Mouse (Mus musculus) limb, embryonic 13.5 days (tissue): ENCODE measurements around the gene 3110082I17Rik. TPM values are rescaled to one million over a fixed set of nuclear protein-coding genes. Genes with fewer than 3 reads are reported as not detected.
A peak's percentile ranks its signal among the peaks of the same experiment; 100 is the strongest.

Experiments
- ATAC-seq: fragments of 200-750 bp; cut with Nextera tagmentation; 2 replicates; pipeline ENCODE4 v1.8.0; 2017; ENCODE audit warnings: low read depth, moderate number of reproducible peaks, moderate TSS enrichment; ENCODE audit not compliant: low FRiP score
- H3K27ac ChIP-seq: fragments of 300-500 bp; sonication (generic); 2 replicates; pipeline ENCODE4 v1.5.1; 2015; ENCODE audit warnings: inconsistent platforms, mild to moderate bottlenecking, moderate library complexity
- H3K27me3 ChIP-seq: fragments of 300-500 bp; sonication (generic); 2 replicates; pipeline ENCODE4 v1.6.1; 2015; ENCODE audit warnings: mild to moderate bottlenecking, inconsistent platforms
- H3K36me3 ChIP-seq: fragments of 300-500 bp; sonication (generic); 2 replicates; pipeline ENCODE4 v1.6.1; 2015; ENCODE audit warnings: inconsistent platforms, mild to moderate bottlenecking, moderate library complexity
- H3K4me1 ChIP-seq: fragments of 300-500 bp; sonication (generic); 2 replicates; pipeline ENCODE4 v1.6.1; 2015; ENCODE audit warnings: inconsistent platforms
- H3K4me2 ChIP-seq: fragments of 300-500 bp; sonication (generic); replicated peaks from 2 replicates; pipeline ENCODE4 v1.6.1; 2015; ENCODE audit warnings: inconsistent platforms, mild to moderate bottlenecking, moderate library complexity
- H3K4me3 ChIP-seq: fragments of 300-500 bp; sonication (generic); 2 replicates; pipeline ENCODE4 v1.5.1; 2015; ENCODE audit warnings: moderate library complexity, mild to moderate bottlenecking, inconsistent platforms
- H3K9ac ChIP-seq: fragments of 300-500 bp; sonication (generic); 2 replicates; pipeline ENCODE4 v1.6.1; 2015; ENCODE audit warnings: mild to moderate bottlenecking, inconsistent platforms
- H3K9me3 ChIP-seq: fragments of 300-500 bp; sonication (generic); 2 replicates; pipeline ENCODE4 v1.6.1; 2016; ENCODE audit warnings: inconsistent platforms
- WGBS: fragments of 180-500 bp; shearing (Covaris S2); methylation state at CpG from one replicate; pipeline ENCODE4 v1.1.7; 2015; 5-methylcytosine and 5-hydroxymethylcytosine counted together
- polyA plus RNA-seq: library from polyadenylated mRNA; unstranded; fragments of >200 nt; fragmentation: Nextera tagmentation; extraction: Ambion mirVana; gene quantifications from 2 replicates; pipeline ENCODE4 v1.2.1, GENCODE M21; 2015

The 3110082I17Rik gene
- polyA plus RNA-seq, 1 experiment from 2014 or later: 32.6 TPM

DNA sequence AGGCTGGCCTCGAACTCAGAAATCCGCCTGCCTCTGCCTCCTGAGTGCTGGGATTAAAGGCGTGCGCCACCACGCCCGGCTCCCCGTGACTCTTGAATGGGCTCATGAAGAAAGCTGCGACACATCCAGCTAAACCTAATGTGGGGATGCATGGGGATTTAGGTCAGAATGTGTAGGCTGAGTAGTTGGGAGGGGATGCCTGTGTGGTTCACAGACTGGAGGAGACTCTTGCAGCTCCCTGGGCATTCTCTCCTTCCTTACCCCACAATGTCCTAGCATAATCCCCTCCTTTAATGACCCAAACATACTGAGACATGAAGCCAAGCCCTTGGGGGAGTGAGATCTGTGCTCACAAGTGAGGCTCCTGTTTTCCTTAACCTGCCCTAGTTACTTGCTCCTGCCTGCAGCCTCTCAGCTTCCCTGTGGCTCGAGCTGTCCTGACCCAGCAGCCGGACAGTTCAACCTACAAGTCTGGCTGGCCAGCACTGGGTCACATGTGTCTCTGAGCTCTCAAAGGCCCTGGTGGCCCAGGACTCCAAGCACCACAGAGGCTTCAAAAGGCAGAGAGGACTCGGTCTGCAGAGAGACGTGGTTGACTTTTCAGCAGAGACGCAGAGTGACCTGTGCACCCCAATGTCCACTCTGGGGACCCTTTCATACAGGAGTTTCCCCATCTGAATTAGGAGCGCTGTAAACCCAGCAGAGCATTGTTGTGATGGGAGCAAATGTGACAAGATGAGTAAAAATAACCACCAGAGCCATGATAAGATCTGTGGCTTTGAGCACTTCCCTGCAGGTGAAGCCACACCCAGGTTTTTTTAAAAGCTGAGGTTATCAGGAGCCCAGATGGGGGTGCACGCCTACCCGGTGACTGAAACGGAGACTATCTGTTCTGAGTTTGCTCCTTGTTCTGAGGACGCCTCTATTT, 78.5 kb downstream of the 3110082I17Rik start:
- Histone ChIP-seq H3K27me3 (no peaks in the 10 kb centered on the region), H3K27ac (no peak overlapping the region), H3K4me2 (peak overlapping the region; percentile 14; the same call in 1 of the 2 replicates), H3K4me1 (peaks cover 43% of the 10 kb centered on the region), H3K4me3 (peak overlapping the region; percentile 8; the same call in 1 of the 2 replicates), H3K36me3 (no peaks in the 10 kb centered on the region), H3K9ac (peak overlapping the region; percentile 6; the same call in 1 of the 2 replicates), H3K9me3 (no peaks in the 10 kb centered on the region)
- no peak for ATAC-seq
- 84% methylated on average over 18 of the region's 18 CpGs for WGBS

DNA sequence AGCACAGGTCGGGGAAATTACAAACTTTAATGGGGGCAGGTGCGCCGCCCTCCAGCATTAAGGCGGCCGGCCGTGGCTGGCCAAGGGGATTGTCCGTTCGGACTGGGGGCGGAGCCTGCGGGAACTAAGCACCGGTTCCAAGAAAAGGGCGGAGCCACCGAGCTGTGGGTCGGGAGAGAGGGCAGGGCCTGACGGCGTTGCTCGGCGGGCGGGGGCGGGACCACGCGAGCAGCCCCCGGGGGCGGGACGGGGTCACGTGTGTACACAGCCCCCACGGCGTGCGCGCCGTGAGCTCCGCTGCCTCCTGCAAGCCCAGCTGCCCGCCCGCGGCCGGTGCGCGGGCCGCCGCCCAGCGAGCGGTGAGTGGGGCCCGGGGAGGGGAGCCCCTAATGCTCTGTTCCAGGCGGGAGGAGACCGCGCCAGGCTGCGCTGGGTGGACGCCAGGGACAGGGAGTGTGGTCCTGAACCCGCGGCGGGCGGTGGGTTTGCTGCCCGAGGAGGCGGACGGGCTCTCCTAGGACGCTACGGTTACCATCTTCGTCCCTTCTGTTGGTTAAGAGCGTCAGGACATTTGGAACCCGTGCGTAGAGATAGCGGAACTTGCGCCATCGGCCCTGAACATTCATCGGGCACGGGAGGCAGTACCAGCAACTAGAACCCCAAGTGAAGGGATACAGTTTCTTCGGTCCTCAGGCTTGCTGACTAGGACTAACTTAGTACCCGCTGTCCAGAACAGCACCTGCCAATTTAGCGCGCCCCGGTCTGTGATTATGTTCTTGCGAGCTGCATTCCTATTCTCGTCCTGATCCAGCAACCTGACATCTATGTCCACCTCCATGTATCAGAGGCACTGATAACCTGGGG, 79.7 kb downstream of the 3110082I17Rik start:
- Histone ChIP-seq H3K4me1 (peaks cover 42% of the 10 kb centered on the region), H3K4me3 (peak overlapping the region; percentile 66), H3K27ac (no peak overlapping the region; the same call in 1 of the 2 replicates), H3K9ac (peak overlapping the region; percentile 72), H3K27me3 (no peaks in the 10 kb centered on the region), H3K4me2 (peak overlapping the region; percentile 92), H3K9me3 (no peaks in the 10 kb centered on the region), H3K36me3 (no peaks in the 10 kb centered on the region)
- WGBS: under 1% methylated on average over 73 of the region's 73 CpGs
- ATAC-seq: peak; percentile 86

DNA sequence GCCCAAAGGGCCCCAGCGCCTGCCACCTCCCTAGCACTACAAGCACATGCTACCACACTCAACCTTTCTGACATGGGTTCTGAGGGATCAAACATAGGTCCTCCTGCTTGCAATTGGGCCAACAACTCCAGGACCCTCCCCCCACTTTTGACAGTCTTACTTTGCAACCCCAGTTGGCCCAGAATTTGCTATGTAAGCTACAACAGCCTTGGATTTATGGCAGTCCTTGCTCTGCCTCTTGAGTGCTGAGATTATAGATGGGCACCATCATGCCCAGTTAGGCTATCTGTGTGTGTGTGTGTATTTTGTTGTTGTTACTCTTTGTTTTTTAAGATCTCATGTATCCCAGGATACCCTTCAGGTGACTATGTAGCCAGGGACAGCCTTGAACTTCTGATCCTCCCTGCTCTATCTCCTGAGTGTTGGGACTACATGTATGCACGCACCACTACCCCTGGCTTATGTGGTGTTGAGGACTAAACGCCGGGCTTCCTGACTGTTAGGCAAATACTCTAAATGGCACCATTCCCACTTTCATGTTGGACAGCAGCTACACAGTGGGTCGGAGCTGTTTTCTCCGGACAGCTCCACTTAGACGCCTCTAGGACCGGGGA, 80.4 kb downstream of the 3110082I17Rik start:
- no peak for ATAC-seq
- H3K27me3 ChIP-seq: no peaks in the 10 kb centered on the region
- 27% methylated on average over 8 of the region's 8 CpGs for WGBS
- H3K36me3 ChIP-seq: no peaks in the 10 kb centered on the region
- peaks cover 42% of the 10 kb centered on the region for H3K4me1 ChIP-seq
- H3K9me3 ChIP-seq: no peaks in the 10 kb centered on the region
- H3K4me2 ChIP-seq: peak overlapping the region; percentile 92
- peak overlapping the region; percentile 66 for H3K4me3 ChIP-seq
- H3K27ac ChIP-seq: no peak overlapping the region
- H3K9ac ChIP-seq: peak overlapping the region; percentile 72; the same call in 1 of the 2 replicates

DNA sequence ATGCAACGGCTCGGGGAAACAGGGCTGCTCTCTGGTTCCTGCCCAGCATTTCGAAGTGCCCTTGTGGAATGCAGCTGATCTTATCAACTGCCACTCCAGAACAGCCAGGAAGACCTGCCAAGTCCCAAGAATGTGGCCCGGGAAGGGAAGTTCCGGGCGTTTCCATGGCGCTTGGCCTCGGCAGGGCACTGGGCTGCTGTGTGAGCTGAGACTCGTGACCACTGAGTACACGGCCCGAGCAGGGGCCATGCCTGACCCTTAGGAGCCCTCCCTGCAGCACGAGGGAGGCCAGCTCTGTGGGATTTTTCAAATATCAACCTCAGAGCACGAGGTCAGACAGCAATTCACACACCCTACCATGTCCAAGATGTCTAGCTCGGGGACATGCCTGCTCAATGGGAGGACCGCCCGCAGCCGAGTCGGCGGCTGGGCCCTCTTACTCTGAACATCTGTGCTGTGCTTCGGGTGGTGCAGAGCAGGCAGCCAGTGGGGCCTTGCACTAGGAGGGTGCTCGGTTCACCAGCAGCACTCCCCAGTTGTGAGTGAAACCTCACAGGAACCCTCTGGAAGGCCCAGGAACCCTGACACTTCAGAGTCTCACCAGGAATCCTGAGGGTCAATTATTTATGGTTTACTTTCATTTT, 81.2 kb downstream of the 3110082I17Rik start:
- H3K9ac ChIP-seq: no peak overlapping the region
- no peak for ATAC-seq
- H3K27ac ChIP-seq: peak overlapping the region; percentile 52; the same call in 1 of the 2 replicates
- 49% methylated on average over 21 of the region's 21 CpGs for WGBS
- no peaks in the 10 kb centered on the region for H3K36me3 ChIP-seq
- no peaks in the 10 kb centered on the region for H3K27me3 ChIP-seq
- peaks cover 42% of the 10 kb centered on the region for H3K4me1 ChIP-seq
- H3K4me3 ChIP-seq: no peak overlapping the region
- H3K4me2 ChIP-seq: peak overlapping the region; percentile 92; the same call in 1 of the 2 replicates
- no peaks in the 10 kb centered on the region for H3K9me3 ChIP-seq

DNA sequence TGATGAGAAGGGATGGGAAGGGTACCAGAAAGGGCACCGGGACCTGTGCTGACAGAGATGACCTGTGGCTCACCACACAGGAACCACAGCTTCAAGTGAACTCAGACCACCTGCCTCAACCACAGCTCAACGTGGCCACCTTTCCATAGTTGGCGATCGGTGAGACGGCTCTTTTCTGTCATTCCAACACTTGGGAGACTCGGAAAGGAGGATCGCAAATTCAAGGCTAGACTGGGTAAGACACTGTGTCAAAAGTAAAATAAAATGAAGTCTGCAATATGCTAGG, 82.1 kb downstream of the 3110082I17Rik start:
- peaks cover 42% of the 10 kb centered on the region for H3K4me1 ChIP-seq
- 87% methylated on average over 7 of the region's 7 CpGs for WGBS
- no peaks in the 10 kb centered on the region for H3K9me3 ChIP-seq
- H3K4me2 ChIP-seq: no peak overlapping the region
- H3K36me3 ChIP-seq: no peaks in the 10 kb centered on the region
- H3K27ac ChIP-seq: no peak overlapping the region
- H3K4me3 ChIP-seq: no peak overlapping the region
- no peak overlapping the region for H3K9ac ChIP-seq
- ATAC-seq: no peak
- no peaks in the 10 kb centered on the region for H3K27me3 ChIP-seq

DNA sequence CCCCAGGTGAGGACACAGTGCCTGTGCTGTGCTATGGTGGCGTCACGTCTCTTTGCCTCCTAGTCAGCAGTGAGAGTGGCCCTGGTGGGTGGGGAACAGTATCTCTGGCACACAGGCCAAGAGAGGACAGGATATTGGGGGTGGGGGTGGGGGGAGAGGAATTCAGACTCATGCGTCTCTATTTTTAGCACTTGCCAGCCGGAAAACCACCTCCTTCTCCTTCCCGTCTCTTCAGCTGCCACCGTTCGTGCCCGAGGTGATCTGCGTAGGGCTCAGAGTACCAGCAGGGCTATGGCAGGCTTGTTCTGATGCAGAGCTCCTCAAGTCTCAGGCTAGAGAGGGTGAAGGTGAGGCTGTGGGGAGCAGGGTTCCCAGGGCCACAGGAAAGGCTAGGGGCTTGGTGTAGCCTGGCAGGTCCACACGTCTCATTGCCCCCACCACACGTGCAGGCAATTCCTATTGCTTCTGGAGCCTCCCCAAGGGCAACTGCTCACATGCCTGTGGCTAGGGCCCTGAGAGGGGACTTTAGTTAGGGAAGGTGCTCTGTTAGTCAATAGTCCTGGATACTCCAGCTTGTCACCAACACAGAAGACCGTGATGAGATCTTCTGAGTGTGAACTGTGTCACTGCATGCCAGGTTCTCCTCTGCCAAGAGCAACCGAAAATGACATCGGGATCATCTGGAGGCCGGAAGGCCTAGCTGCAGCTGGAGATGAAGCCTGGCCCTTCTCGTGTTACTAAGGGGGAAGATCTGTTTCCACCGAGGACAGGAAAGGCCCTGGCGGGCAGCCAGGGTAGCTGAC, 82.7 kb downstream of the 3110082I17Rik start, which contains the start of gene Gpr146:
TSS of gene Gpr146 (plus strand) at position 230 of the 803 bp plus-strand sequence.
- no peak for ATAC-seq
- H3K4me2 ChIP-seq: no peak within 1 kb of the TSS

DNA sequence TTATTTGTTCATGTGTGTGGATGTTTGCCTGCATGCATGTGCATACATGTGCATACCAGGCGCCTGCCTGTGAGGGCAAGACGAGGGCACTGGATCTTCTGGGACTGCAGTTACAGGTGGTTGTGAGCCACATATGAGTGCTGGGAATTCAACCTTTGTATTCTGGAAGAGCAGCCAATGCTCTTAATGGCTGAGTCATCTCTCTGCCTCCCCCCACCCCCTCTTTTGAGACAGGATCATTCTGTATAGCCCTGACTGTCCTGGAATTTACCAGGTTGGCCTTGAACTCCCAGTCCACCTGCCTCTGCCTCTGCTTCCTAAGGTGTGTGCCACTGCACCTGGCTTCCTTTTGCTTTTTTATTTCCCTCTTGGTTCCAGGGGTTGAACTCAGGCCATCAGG, 85.5 kb downstream of the 3110082I17Rik start:
- ATAC-seq: no peak
- H3K4me1 ChIP-seq: peaks cover 46% of the 10 kb centered on the region
- H3K4me3 ChIP-seq: no peak overlapping the region
- no peak overlapping the region for H3K27ac ChIP-seq
- H3K4me2 ChIP-seq: no peak overlapping the region
- WGBS: 70% methylated on average over 2 of the region's 2 CpGs
- H3K36me3 ChIP-seq: no peaks in the 10 kb centered on the region
- no peaks in the 10 kb centered on the region for H3K9me3 ChIP-seq
- H3K27me3 ChIP-seq: no peaks in the 10 kb centered on the region
- H3K9ac ChIP-seq: no peak overlapping the region

More for the DNA sequence above, 82.7 kb downstream of the 3110082I17Rik start, which contains the start of gene Gpr146:
- WGBS: 64% methylated on average over 18 of the region's 18 CpGs
- Histone ChIP-seq H3K36me3 (no peaks in the 10 kb centered on the region), H3K4me1 (peaks cover 43% of the 10 kb centered on the region), H3K4me3 (no peak within 1 kb of the TSS), H3K9me3 (no peaks in the 10 kb centered on the region), H3K27me3 (no peaks in the 10 kb centered on the region), H3K9ac (0 out of 2 replicates have a peak within 1 kb of the TSS, but pooled peaks have one; percentile 39), H3K27ac (peak within 1 kb of the TSS; percentile 55; the same call in 1 of the 2 replicates)

DNA sequence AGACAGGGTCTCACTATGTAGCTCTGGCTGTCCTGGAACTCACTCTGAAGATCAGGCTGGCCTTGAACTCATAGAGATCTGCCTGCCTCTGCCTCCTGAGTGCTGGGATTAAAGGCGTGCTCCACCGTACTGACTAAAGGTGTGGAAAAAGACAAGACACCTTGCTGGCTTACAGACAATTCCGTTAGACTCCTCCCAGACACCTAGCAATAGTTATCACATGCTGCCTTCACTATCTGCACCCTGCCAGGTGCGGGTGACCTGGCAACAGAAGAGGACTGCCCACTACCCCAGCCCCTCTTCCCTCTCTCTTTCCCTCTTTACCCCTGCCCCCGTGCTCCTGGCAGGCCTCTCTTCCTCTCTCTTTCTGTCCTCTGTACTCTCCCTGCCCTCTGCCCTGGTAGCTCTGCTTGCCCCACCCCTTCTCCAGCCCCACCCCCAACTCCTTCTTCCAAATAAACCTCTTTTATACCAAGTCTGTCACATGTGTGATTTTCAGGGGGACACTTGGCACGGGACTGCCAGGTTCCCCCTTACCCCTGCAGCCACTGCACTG, 86.4 kb downstream of the 3110082I17Rik start:
- Histone ChIP-seq H3K4me2 (no peak overlapping the region), H3K27ac (no peak overlapping the region), H3K4me3 (no peak overlapping the region), H3K9me3 (no peaks in the 10 kb centered on the region), H3K27me3 (no peaks in the 10 kb centered on the region), H3K9ac (no peak overlapping the region), H3K4me1 (peaks cover 41% of the 10 kb centered on the region), H3K36me3 (no peaks in the 10 kb centered on the region)
- ATAC-seq: no peak
- 81% methylated on average over 6 of the region's 6 CpGs for WGBS

DNA sequence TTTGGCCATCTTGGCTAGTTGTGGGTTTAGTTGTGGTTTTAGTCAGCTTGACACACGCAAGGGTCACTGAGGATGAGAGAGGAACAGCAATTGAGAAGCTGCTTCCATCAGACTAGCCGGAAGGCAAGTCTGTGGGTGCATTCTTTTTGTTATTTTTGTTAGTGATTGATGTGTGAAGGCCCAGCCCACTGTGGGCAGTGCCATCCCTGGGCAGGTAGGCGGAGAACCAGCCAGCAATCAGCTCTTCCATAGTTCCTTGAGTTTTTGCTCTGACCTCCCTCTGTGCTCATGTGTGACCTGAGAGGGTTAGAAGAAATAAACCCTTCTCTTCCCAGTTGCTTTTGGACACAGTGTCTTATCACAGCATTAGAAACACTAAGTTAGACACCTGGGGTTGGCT, 87.2 kb downstream of the 3110082I17Rik start:
- H3K27me3 ChIP-seq: no peaks in the 10 kb centered on the region
- no peak overlapping the region for H3K27ac ChIP-seq
- no peak overlapping the region for H3K9ac ChIP-seq
- no peak overlapping the region for H3K4me2 ChIP-seq
- no peak for ATAC-seq
- H3K9me3 ChIP-seq: no peaks in the 10 kb centered on the region
- peaks cover 37% of the 10 kb centered on the region for H3K4me1 ChIP-seq
- WGBS: 85% methylated on average over 3 of the region's 3 CpGs
- H3K4me3 ChIP-seq: no peak overlapping the region
- no peaks in the 10 kb centered on the region for H3K36me3 ChIP-seq

DNA sequence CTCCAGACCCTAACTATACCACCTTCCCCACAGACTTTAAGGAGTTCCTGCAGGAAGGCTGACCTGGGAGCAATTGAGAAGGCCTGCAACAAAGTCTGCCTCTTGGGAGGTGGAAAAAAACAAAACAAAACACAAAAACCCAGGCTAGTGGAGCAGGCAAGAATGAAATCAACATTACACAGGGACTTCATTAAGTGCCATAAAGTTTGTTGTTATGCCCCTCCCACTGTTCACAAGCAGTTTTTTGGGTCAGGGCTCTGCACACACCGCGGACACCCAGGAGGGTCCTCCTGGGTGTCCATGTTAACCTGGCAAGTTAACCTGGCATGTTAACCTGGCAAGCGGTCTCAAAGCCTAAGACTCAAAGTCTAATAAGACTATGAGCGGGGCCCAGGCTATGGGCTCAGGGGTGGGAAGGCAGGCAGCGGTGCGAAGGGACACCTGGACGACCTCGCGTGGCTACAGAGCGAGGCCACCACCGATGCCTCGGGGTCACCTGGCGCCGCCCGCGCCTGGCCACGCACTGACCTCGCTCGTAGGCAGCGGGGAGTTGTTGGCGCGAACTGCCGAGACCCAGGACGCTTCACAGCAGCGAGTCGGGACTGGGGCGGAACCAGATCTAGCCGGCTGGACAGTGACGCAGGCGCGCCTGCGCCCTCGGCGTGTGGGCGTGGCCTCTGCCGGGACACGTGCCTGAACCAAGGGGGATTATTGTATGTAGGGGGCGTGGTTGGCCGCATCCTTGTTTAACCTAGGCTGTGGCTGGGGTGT, 88.5 kb downstream of the 3110082I17Rik start:
- Histone ChIP-seq H3K4me1 (peaks cover 25% of the 10 kb centered on the region), H3K9me3 (no peaks in the 10 kb centered on the region), H3K27me3 (no peaks in the 10 kb centered on the region), H3K36me3 (no peaks in the 10 kb centered on the region), H3K27ac (peak overlapping the region; percentile 84), H3K9ac (peak overlapping the region; percentile 94), H3K4me3 (peak overlapping the region; percentile 71), H3K4me2 (peak overlapping the region; percentile 78)
- 1% methylated on average over 39 of the region's 39 CpGs for WGBS
- peak; percentile 95 for ATAC-seq
